Mouse (Mus musculus): ENCODE measurements at regions not wholly inside any gene's neighbourhood (a gene's known extent, or its start where the extent isn't known, plus 50 kb on each side); places are given as distances from the start of the nearest gene placed in this dataset.

GRCm38 (mm10) chr15:67481733-67482132, 981.0 kb upstream of the Lrrc6 start:
- 80% methylated on average over 2 of the region's 2 CpGs for WGBS
- H3K4me3 ChIP-seq (ENCODE audit: low read depth, low read length), result no peak overlapping the region
- TF ChIP-seq CTCF (IDR thresholded peaks at IDR 0.05; ENCODE audit: low read depth) (no peak), EP300 (IDR thresholded peaks at IDR 0.05; ENCODE audit: low read depth) (no peak)
- H3K4me1 ChIP-seq (ENCODE audit: control insufficient read depth, insufficient read depth), result no peaks in the 10 kb centered on the region
- no peak for DNase-seq (ENCODE audit: low spot score)
- H3K4me2 ChIP-seq (ENCODE audit: low read depth, low read length), result no peak overlapping the region
- H3K9me3 ChIP-seq (replicated peaks; ENCODE audit: control insufficient read depth, low read length), result no peaks in the 10 kb centered on the region
- ATAC-seq (ENCODE audit: insufficient read depth, low read depth), result no peak
- no peaks in the 10 kb centered on the region for H3K36me3 ChIP-seq (replicated peaks; ENCODE audit: control insufficient read depth, insufficient read depth, low read length)
- H3K9ac ChIP-seq (replicated peaks; ENCODE audit: low read depth, low read length), result no peak overlapping the region
- no peak overlapping the region for H3K27ac ChIP-seq (ENCODE audit: low read depth)
- H3K27me3 ChIP-seq (ENCODE audit: control insufficient read depth, insufficient read depth, low read length), result no peaks in the 10 kb centered on the region

- ATAC-seq (ENCODE audit: insufficient read depth, low read depth) (no peak), DNase-seq (ENCODE audit: low spot score) (no peak)
- no peaks in the 10 kb centered on the region for H3K27me3 ChIP-seq (ENCODE audit: control insufficient read depth, insufficient read depth, low read length)
- WGBS, result 80% methylated on average over 5 of the region's 5 CpGs
- no peaks in the 10 kb centered on the region for H3K4me1 ChIP-seq (ENCODE audit: control insufficient read depth, insufficient read depth)
- H3K9ac ChIP-seq (replicated peaks; ENCODE audit: low read depth, low read length), result no peak overlapping the region
- H3K4me2 ChIP-seq (ENCODE audit: low read depth, low read length), result no peak overlapping the region
- H3K36me3 ChIP-seq (replicated peaks; ENCODE audit: control insufficient read depth, insufficient read depth, low read length), result no peaks in the 10 kb centered on the region
- no peak overlapping the region for H3K4me3 ChIP-seq (ENCODE audit: low read depth, low read length)
- H3K9me3 ChIP-seq (replicated peaks; ENCODE audit: control insufficient read depth, low read length), result no peaks in the 10 kb centered on the region
- no peak overlapping the region for H3K27ac ChIP-seq (ENCODE audit: low read depth)
- no peak for TF ChIP-seq EP300 (IDR thresholded peaks at IDR 0.05; ENCODE audit: low read depth)
- no peak for TF ChIP-seq CTCF (IDR thresholded peaks at IDR 0.05; ENCODE audit: low read depth)
These were observed 973.6 kb upstream of the Lrrc6 start for GRCm38 (mm10) chr15:67474325-67474724.

GRCm38 (mm10) chr15:67472979-67473378, 972.3 kb upstream of the Lrrc6 start:
- H3K4me3 ChIP-seq (ENCODE audit: low read depth, low read length), result no peak overlapping the region
- no peak overlapping the region for H3K27ac ChIP-seq (ENCODE audit: low read depth)
- no peaks in the 10 kb centered on the region for H3K9me3 ChIP-seq (replicated peaks; ENCODE audit: control insufficient read depth, low read length)
- H3K4me2 ChIP-seq (ENCODE audit: low read depth, low read length), result no peak overlapping the region
- no peaks in the 10 kb centered on the region for H3K36me3 ChIP-seq (replicated peaks; ENCODE audit: control insufficient read depth, insufficient read depth, low read length)
- H3K27me3 ChIP-seq (ENCODE audit: control insufficient read depth, insufficient read depth, low read length), result no peaks in the 10 kb centered on the region
- no peaks in the 10 kb centered on the region for H3K4me1 ChIP-seq (ENCODE audit: control insufficient read depth, insufficient read depth)
- H3K9ac ChIP-seq (replicated peaks; ENCODE audit: low read depth, low read length), result no peak overlapping the region
- no peak for ATAC-seq (ENCODE audit: insufficient read depth, low read depth)
- TF ChIP-seq CTCF (IDR thresholded peaks at IDR 0.05; ENCODE audit: low read depth), result no peak
- no peak for TF ChIP-seq EP300 (IDR thresholded peaks at IDR 0.05; ENCODE audit: low read depth)
- DNase-seq (ENCODE audit: low spot score), result no peak

GRCm38 (mm10) chr15:67471283-67471682, 970.6 kb upstream of the Lrrc6 start:
- Histone ChIP-seq H3K4me1 (ENCODE audit: control insufficient read depth, insufficient read depth) (no peaks in the 10 kb centered on the region), H3K27me3 (ENCODE audit: control insufficient read depth, insufficient read depth, low read length) (no peaks in the 10 kb centered on the region), H3K9me3 (replicated peaks; ENCODE audit: control insufficient read depth, low read length) (no peaks in the 10 kb centered on the region), H3K4me3 (ENCODE audit: low read depth, low read length) (no peak overlapping the region), H3K4me2 (ENCODE audit: low read depth, low read length) (no peak overlapping the region), H3K9ac (replicated peaks; ENCODE audit: low read depth, low read length) (no peak overlapping the region), H3K36me3 (replicated peaks; ENCODE audit: control insufficient read depth, insufficient read depth, low read length) (no peaks in the 10 kb centered on the region), H3K27ac (ENCODE audit: low read depth) (no peak overlapping the region)
- WGBS, result 88% methylated on average over 1 of the region's 1 CpGs
- no peak for TF ChIP-seq CTCF (IDR thresholded peaks at IDR 0.05; ENCODE audit: low read depth)
- no peak for TF ChIP-seq EP300 (IDR thresholded peaks at IDR 0.05; ENCODE audit: low read depth)
- DNase-seq (ENCODE audit: low spot score), result no peak
- no peak for ATAC-seq (ENCODE audit: insufficient read depth, low read depth)

GRCm38 (mm10) chr15:67470036-67470435, 969.3 kb upstream of the Lrrc6 start:
- DNase-seq (ENCODE audit: low spot score) (no peak), ATAC-seq (ENCODE audit: insufficient read depth, low read depth) (no peak)
- TF ChIP-seq CTCF (IDR thresholded peaks at IDR 0.05; ENCODE audit: low read depth) (no peak), EP300 (IDR thresholded peaks at IDR 0.05; ENCODE audit: low read depth) (no peak)
- Histone ChIP-seq H3K9me3 (replicated peaks; ENCODE audit: control insufficient read depth, low read length) (no peaks in the 10 kb centered on the region), H3K36me3 (replicated peaks; ENCODE audit: control insufficient read depth, insufficient read depth, low read length) (no peaks in the 10 kb centered on the region), H3K9ac (replicated peaks; ENCODE audit: low read depth, low read length) (no peak overlapping the region), H3K27ac (ENCODE audit: low read depth) (no peak overlapping the region), H3K4me3 (ENCODE audit: low read depth, low read length) (no peak overlapping the region), H3K4me2 (ENCODE audit: low read depth, low read length) (no peak overlapping the region), H3K27me3 (ENCODE audit: control insufficient read depth, insufficient read depth, low read length) (no peaks in the 10 kb centered on the region), H3K4me1 (ENCODE audit: control insufficient read depth, insufficient read depth) (no peaks in the 10 kb centered on the region)

- no peaks in the 10 kb centered on the region for H3K4me1 ChIP-seq (ENCODE audit: control insufficient read depth, insufficient read depth)
These were observed 967.0 kb upstream of the Lrrc6 start for GRCm38 (mm10) chr15:67467404-67468345.

More at GRCm38 (mm10) chr15:67467404-67468345, 967.0 kb upstream of the Lrrc6 start:
- no peak for TF ChIP-seq EP300 (IDR thresholded peaks at IDR 0.05; ENCODE audit: low read depth)
- no peak for TF ChIP-seq CTCF (IDR thresholded peaks at IDR 0.05; ENCODE audit: low read depth)
- no peaks in the 10 kb centered on the region for H3K36me3 ChIP-seq (replicated peaks; ENCODE audit: control insufficient read depth, insufficient read depth, low read length)
- no peak for DNase-seq (ENCODE audit: low spot score)
- no peak overlapping the region for H3K9ac ChIP-seq (replicated peaks; ENCODE audit: low read depth, low read length)
- no peak overlapping the region for H3K27ac ChIP-seq (ENCODE audit: low read depth)
- 41% methylated on average over 4 of the region's 4 CpGs for whole genome bisulfite sequencing
- H3K9me3 ChIP-seq (replicated peaks; ENCODE audit: control insufficient read depth, low read length), result no peaks in the 10 kb centered on the region
- no peak overlapping the region for H3K4me3 ChIP-seq (ENCODE audit: low read depth, low read length)
- no peaks in the 10 kb centered on the region for H3K27me3 ChIP-seq (ENCODE audit: control insufficient read depth, insufficient read depth, low read length)
- no peak for ATAC-seq (ENCODE audit: insufficient read depth, low read depth)
- H3K4me2 ChIP-seq (ENCODE audit: low read depth, low read length), result no peak overlapping the region

Measured in heart, postnatal 0 days (tissue).